Mouse (Mus musculus) urinary bladder, postnatal 14 days (tissue): Measurements from ENCODE around the gene Cenpx.
"Not testable (repeated sequence)": the region's sequence is repeated elsewhere in the genome, so short reads cannot be mapped to it uniquely, and the experiment has no call there.

Source experiments
- DNase-seq: peaks from one replicate; pipeline ENCODE4 v3.0.0; 2021; ENCODE audit warnings: low spot score

Gene Cenpx

DNA sequence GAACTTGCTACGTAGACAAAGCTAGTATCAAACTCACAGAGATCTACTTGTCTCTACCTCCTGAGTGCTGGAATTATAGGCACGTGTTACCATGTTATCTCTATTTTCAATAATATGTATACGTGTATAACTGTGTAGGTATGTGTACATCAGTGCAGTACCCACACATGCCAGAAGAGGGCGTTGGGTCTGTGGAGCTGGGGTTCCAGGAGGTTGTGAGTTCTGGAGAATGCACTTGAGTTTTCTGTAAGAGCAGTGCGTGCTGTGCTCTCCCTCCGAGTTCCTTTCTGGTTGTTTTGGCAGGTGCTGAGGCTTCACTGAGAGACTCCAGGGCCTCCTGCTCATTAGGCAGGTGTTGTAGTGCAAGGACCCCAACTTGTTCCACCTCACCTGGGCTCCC is 17.0 kb downstream of the Cenpx start:
- DNase-seq, result no peak

DNA sequence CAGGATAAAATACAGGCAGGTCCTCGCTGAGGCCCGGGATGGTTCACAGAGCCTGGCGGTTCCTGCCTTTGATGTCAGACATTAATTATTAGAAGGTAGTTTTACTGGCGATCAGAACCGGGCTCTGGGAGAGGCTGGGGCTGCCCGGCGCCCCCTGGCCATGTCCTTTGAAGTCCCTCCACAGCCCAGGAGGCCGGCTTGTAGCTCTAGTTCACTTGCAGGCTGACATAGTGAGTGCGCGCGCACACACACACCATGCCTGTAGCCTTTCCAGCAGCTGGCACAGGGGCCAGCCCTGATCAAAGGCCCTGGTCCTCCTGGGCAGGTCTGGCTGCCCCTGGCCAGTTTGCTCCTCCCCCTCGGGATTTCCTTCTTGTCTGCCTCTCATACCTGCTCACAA is 17.9 kb downstream of the Cenpx start:
- no peak for DNase-seq

DNA sequence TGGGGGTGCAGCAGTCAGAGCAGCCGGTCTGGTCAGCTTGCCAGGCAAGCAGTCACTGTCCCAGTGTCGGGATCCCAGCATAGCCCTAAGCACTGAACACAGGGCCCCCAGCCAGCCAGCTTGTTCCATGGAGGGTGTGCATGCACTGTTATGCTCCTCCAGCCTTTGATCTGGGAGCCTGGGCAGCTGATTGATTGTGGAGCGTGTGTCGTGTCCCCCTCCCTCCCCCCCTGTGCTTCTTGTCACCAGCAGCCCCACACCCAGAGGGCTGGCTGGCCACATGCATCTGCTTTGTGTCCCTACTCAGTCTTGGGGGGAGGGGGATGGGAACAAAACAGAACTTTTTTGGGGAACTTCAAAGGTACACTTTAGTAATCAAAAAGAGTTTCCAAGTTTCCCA is 18.4 kb downstream of the Cenpx start:
- no peak for DNase-seq

DNA sequence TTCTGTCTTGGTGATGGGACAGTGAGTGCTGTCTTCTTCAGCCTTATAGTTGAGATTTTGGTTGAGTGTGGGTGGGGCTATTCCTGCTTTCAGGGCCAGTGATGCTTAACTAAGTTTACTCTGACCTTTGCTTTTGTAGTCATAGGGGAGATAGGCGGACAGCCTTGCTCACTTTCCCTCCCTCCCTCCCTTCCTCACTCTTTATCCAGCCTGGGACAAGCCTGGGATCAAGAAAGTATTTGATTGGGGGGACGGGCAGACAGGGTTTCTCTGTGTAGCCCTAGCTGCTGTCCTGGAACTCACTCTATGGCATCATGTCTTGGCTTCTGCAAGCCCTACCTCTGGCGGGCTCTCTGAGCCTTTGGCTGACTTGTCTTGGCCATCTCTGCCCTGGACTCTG is 20.1 kb downstream of the Cenpx start:
- DNase-seq, result no peak

DNA sequence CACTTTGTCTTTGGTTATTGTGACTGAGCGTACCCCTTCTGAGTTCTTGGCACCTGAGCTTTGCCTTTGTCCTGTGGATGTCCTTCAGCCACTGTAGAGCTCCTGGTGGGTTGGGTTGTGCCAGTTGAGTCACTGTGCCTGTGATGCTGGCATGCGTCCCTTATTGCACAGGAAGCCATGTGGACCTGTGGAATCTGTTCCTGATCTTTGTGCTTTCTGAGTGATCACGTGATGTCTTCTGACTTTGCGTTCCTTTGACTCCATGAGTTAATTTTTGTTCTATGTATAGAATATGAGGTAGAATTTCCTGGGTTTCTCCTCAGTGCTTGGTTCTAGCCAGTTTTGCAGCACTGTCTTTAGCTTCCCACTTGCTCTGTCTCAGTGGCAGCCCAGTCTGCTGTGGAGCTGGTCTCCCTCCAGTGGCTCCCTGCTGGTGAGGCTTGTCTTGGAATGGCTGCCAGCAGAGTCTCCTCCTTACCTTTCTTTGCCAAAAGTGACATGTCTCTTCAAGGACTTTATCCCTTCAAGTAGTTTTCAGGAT is 21.0 kb downstream of the Cenpx start:
- no peak for DNase-seq

DNA sequence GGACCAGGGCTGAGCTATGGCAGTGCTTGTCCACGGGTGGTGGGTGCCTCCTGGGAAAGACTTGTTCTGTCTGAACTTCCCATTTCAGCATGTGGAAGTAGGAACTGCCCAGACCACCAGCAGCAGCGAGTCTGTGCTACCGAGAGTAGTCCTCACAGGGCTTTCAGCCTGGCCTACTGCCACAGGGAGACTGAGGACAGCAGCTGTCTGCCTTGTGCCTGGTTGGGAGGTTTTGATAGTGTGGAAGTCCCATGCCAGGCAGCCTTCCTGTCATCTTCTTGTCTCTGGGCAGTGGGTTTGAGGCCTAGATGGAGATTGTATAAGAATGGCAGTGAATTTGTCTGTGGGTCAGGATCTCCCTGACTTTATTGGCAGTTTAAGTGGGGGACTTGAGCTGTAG is 24.2 kb downstream of the Cenpx start:
- no peak for DNase-seq

DNA sequence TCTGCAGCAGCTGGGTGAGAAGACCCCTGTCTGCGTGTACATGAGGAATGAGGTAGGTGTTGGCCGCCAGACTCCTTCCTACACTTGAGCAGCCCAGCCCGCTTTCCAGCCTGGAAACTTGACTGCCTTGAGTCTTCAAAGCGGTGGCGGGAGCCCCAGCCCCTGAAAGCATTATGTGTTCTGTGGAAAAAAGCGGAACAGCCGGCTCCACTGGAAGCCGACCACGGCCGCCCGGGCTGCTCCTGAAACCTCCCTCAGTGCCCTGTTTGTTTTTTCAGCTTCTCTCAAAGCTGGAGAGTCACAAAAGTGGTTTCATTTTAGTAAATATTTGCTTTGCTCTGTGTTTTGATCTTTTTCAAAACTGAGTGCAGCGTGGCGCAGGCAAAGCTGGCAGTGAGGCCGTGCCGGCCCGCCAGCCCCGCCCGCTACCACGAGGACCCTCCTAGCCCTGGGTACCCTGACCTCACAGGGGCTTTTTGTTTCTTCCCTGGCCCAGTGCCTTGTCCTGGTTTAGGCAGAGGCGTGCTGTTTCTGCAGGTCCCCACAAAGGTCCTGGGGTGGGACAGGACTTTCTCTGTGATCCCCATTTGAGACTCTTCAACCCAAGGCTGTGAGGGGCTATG is 26.8 kb downstream of the Cenpx start:
- DNase-seq, result peak; percentile 43

DNA sequence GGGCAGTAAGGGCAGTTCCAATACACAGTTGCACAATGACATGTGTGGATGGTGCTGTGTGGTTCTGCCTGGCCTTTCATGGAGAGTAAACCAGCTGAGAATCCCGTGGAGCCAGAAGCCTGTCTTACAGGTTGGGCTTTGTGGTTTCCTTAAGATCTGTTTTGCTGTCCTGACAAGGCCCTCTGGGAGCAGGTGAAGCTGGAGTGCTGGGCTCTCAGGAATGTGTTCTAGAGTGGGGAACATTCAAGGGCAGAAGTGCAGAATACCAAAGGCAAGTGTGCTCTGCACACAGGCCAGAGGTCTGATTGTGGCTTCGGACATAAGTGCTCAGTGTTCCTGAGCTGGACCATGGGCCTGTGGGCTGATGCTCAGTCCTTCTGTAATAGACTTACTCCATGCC is 28.9 kb downstream of the Cenpx start:
- DNase-seq, result no peak

DNA sequence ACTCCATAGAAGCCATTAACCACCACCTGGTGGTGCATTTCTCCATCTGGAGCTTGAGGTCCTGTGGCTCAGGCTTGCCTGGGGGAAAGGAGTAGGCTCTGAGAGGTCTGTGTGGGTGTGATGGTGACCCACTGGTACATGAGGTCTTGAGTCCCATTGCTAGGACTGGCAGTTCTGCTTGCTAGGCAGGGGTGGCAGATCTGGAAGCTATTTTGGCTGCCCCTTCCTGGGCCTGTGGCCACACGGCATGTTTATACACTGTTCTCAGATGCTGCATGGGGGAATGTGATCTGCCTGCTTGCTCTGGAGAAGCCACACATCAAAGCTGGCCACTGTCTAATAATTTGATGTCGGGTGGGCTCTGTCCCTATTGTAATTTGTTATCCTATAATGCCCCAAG is 29.5 kb downstream of the Cenpx start:
- DNase-seq, result no peak

DNA sequence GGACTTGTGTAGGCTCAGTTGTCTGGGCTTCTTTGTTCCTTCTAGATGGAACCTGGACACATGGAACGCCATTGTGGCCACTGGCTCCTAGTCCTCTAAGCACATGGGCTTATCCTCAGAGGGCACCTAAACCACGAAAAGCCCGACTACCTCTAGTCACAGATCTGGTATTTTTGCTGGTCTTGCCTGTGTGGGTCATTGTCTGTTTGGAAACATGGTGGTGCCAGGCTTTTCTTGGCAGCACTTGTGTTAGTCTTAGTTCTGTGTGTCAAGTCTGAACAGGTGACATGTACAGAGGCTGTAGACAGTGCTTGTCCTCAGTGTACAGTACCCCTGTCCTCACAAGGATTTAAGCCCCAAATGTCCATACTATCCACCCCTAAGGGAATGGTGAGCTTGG is 30.0 kb downstream of the Cenpx start:
- DNase-seq, result no peak

DNA sequence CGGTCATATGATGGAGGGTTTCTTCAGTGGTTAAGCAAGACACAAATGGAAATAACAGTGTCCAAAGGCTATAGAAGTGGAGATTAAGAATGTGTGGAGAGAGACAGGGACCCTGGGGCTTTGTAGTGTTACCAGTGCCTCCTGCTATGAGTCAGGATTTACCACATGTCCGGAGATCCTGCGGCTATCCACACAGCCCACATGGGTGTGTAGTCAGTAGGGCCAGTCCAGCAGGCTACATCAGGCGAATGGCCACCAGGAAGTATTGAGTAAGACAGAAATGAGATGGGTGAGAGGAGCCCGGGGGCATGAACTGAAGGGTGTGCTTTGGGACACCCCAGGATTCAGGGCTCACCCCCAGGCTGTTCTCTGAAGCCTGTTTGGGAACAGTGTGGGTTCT is 30.9 kb downstream of the Cenpx start:
- DNase-seq, result no peak

DNA sequence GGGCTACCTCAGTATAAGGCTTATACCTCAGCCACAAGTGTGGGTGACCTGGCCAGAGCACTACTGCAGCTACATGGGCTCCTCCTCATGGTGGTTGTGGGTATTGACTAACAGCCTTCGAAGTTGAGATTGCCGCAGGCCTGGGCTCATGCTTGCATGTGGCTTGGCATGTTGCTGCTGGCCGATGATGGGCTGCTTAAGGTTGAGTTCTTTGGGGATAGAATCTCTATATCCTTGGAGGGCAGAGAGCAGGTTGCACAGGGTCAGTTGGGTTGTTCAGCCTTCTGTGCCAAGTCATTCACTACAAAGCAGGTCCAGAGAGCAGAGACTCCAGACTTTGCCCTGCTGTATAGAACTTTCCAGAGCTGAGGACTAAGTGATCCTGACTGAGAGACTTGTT is 33.6 kb downstream of the Cenpx start:
- DNase-seq, result peak; percentile 35

DNA sequence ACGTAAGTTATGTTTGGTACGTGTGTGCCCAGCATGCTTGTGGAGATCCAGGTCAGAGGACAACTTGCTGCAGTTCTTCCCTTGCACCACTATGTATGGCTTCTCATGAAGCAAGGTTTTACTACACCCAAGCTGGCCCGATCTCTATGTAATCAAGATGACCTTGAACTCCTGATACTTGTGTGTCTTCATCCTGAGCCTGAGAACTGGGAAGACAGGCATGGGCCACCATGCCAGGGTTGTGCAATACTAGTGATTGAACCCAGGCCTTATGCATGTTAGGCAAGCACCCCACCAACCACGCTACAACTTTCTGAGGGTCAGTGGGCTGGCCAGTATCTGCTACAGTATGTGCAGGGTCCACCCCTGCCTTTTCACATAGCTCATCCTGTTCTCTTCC is 36.6 kb downstream of the Cenpx start:
- DNase-seq, result no peak

DNA sequence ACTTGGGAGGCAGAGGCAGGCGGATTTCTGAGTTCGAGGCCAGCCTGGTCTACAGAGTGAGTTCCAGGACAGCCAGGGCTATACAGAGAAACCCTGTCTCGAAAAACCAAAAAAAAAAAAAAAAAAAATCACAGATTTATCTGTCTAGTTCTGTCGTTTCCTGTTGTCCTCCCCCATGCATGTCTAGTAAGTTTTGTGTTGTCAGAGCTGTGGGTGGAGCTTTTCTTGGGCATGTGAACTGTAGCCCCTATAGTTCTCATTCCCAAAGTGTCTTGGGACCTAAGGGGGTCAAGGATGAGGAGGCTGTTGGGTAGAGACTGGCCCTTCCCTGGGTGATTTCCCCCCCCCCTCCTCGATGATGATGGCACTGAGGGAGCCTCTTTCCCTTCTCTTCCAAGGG is 37.7 kb downstream of the Cenpx start:
- DNase-seq, result not testable (repeated sequence)

DNA sequence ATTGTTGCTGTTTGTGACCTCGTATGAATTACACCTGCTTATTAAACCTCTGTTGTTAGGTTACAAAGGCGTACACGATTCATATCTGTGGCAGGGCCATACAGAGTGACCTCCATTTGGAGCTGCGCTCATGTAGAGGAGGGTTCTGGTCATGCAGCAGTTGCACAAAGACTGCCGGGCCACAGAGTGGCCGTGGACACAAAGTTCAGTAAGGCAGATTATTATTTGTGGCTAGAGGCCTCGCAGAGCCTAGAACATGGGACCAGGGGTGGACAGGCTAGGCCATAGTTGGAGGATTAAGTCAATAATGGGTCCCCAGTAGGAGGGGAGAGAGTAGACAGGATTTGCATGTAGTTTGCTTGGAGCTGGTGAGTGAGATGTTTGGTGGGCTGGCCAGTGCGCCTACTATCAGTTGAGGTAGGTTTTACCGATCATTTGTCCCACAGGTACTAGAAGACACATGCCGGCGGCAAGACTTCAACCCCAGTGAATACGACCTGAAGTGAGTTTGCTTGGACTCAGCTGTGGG is 39.9 kb downstream of the Cenpx start:
- DNase-seq, result no peak

DNA sequence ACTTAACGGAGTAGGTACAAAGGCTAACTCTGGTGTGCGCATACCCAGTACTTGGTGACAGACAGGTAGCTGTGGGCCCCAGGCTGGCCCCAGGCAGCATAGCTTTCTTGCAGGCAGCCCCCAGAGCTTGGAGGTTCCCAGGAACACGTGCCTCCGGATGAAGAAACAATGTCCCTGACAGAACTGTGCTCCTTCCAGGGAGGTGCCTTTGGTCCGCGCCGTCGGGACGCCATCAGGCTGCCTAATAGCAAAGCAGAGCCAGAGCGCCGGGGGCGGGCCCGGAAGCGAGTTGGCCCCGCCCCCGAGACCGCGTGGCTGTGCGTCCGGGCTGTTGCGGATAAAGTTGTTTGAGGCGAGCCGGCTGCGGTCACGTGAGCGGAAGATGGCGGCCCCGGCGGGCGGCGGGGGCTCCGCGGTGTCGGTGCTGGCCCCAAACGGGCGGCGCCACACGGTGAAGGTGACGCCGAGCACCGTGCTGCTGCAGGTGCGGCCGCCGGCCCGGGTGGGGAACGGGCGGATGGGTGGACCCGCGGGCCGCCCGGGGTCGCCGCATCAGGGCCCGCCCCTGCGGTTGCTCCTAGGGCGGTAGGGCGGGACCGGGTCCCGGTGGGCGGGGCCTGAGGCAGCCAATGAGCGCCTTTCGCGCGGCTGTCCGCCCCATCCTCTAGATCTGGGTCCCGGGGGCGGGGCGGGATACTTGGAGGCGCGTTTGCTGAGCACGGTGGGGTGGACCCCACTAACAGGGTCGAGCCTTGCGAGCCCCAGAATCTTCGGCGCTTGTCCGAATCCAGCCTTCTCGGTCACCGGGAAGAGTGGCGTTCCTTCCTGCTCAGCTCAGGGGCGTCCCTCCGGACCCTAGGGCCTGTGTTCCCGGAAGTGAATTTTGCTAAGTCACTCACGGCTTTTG is 40.6 kb downstream of the Cenpx start, which contains the start of gene Aspscr1:
Gene Aspscr1, plus strand, starts transcription at position 287 of the 907 bp plus-strand sequence.
- DNase-seq, result peak; percentile 97

DNA sequence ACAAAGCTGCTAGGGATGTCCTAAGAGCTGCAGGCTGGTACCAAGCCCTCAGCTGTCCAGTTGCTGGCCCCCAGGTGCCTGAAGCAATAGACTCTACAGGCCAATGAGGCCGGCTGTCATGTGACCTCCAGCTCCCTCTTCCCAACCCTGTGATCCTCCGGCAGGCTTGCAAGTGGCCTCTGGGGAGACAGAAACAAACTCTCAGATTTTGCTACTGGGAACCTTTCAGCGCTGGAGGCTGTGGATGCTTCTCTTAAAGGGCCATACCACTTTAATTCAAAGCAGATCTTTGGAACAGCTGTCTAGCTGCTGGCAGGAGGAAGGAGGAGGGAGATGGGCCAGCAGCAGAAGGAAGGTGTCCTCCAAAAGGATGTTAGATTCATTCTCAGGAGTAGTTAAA is 46.9 kb downstream of the Cenpx start:
- DNase-seq, result no peak

DNA sequence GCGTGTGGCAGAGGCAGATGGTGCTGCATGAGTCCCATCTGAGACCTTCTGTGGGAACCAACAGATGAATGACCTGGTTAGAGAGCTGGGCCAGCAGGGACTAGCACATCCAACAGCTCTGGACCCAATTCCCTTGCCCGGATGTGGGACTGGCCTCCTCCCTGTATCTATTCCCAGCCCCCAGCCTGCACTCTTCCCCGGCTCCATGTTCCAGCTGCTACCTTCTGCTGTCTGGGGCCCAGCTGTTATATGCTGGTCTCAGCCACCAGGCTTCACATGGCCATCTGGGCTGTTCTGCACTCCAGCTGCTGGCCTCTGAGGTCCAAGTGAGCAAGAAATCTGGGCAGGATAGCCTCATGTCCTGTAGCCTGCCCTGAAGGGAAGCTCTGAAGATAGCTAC is 48.1 kb downstream of the Cenpx start:
- DNase-seq, result peak; percentile 53

DNA sequence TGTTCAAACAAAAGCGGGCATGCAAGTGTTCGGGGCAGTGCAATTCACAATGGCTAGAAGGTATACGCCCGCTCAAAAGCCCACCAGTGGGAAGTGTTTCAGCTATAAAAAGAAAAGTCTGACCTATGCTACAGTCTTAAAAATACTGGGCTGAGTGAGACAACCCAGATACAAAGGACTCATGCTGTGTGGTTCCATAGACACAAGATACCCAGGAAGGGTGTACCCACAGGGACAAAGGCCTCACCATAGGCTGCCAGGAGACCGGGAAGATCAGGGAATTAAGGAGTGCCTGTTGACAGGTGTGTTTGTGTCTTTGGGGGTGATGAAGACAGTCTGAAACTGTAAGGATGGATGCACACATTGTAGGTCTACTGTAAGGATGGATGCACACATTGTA is 49.8 kb downstream of the Cenpx start:
- DNase-seq, result no peak

DNA sequence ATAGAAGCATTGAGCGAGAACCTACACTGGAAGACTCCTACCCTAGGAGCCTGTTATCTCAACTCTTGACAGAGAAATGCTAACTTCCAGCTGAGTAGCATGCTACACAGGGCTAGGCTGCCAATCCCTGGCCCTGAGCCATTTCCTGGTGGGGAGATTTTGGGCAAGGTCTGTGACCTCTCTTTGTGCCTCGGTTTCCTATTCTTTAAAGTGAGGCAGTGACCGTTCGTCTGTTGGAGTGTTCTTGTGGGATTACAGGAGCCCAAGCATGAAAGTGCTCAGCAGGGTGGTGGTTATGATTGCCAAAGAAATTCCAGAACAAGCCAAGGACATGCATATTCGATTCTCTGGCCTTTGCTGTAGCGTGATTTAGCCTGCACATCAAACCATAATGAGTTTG is 50.8 kb downstream of the Cenpx start:
- DNase-seq, result no peak

DNA sequence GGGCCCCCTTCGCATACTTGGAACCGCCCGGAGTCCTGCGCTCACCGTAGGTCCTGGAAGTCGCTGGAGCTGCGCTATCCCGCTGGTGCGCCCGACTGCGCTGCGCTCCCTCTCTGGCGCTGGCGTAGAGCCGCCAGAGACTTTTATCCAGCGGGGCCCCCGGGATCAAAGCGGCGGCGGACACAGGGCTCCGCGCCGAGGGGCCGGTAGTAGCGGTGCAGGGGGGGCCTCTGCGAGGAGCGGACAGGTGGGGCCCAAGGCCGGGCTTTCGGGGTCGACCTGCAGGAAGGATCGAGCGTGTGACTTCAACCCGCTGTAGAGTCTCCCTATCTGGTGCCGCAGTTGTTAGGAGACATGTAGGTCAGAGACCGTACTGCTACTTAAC is 52.5 kb downstream of the Cenpx start, which contains the start of gene Notum:
Gene Notum, minus strand, starts transcription at position 100 of the 385 bp plus-strand sequence.
- no peak for DNase-seq
